Mouse (Mus musculus): Measurements from ENCODE around the gene Stxbp5l.
"Not testable (repeated sequence)": the region's sequence is repeated elsewhere in the genome, so short reads cannot be mapped to it uniquely, and the experiment has no call there.

Gene Stxbp5l

DNA sequence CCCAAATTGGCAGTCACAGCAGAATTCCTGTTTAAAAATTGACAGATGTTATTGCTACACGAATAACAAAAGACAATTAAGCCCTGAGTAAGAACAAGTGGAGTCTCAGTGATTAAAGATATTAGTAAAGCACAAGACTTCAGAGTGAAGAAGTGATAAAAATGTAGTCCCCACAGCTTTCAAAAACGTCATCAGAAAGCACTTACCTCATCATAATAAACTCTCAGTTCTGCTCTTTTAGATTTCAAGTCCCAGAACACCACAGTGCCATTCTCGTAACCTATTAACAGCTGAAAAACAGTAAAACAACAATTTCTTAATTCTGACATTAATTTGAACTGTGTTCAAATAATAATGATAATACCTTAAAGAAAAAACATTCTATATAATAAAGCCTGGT, 123.1 kb downstream of the Stxbp5l start:
- DNase-seq = no peak

DNA sequence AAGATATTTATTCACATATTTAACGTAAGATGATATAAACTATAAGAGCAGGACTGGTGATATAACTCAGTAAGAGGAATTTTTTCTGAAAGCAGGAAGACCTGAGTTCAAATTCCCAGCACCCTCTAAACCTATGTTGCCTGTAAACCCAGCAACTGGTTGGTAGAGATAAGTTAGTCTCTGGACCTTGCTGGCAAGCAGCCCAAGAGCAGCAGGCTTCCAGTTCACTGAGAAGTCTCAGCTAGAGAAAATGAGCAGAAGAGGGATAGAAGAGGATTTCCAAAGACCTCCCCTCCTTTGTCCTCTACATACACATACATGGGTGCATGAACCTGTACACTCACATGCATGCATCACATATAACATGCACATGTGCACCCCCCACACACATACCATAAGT, 165.6 kb downstream of the Stxbp5l start:
- no peak for DNase-seq

DNA sequence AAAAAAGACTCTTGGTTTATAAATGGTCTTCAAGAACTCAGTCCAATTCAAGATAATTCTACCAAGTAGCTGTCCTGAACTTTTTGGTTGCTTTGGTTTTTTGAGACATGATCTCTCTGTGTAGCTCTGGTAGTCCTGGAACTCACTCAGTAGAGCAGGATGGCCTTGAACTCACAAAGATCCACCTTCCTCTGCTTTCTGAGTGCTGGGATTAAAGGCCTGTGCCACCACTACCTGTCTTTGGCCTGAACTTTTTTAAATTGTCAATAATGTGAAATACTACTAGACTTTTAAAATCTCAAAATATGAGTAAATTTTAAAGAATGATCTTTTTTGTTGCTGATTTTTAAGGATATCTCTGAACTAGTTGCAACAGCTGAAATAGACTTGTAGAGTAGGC, 176.0 kb downstream of the Stxbp5l start:
- no peak for DNase-seq

DNA sequence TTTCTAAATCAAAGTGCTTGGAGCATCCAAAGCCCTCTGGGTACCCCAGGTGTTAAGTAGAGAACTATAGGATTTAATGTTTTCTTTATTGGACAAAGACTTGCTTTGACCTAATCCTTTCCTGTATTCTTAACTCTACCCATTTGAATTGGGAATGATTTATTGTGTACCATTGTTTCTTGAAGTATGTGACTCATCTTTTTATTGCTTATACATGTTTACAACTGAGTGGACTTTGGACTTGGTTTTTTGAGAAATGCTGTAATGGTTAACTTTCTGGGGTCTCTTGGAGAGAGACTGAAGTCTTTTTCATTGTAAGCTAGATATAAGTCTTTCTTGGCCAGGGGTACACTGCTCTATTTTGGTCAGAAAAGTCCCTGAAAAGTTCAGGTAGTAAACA, 190.6 kb downstream of the Stxbp5l start:
- no peak for DNase-seq

DNA sequence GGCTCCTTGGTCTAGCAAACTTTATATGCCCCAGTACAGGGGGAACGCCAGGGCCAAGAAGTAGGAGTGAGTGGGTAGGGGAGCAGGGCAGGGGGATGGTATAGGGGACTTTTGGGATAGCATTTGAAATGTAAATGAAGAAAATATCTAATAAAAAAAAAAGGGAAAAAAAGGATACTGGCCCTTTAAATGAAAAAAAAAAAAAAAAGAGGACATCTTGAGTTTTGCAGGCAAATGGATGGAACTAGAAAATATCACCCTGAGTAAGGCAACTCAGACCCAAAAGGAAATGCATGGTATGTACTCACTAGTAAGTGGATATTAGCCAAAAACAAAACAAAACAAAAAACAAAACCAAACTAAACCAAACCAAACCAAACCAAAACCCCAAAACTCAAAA, 259.6 kb downstream of the Stxbp5l start:
- DNase-seq = not testable (repeated sequence)

DNA sequence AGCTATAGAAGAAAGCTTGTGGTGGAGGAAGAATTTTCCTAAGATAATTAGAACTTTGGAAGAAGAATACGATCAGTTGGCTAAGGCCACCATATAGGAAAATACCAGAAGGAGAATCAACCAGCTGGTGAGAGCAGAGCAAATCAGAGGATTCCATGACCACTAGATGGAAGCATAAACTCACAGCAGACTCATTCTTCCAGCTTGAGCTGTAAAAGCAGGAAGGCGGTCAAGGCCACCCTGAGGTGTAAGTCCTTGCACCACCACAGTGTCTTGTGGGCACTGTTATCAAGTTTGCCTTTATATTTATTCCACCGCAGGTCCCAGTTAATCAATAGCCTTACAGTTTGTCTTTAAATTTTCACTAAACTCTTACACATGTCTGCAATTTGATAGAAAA, 275.5 kb downstream of the Stxbp5l start:
- DNase-seq = peak; percentile 83

DNA sequence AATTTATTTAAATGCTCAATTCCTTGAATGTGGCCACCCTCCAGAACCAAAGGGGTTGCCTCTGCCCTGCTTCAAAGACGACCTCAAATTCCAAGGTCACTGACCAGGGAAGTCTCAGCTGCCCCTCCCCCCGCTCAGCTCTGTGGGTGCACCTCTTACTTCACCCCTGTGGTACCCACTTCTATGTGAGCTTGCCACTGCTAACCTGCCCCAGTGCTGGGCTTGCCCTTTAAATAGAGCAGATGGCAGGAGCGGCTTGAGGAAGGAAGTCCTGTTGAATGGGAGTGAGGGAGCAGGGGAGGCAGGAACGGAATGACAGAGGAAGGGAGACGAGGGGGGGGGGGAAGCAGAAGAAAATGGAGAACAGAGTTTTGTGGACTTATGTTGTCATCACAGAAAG, 276.0 kb downstream of the Stxbp5l start:
- DNase-seq = peak; percentile 8

DNA sequence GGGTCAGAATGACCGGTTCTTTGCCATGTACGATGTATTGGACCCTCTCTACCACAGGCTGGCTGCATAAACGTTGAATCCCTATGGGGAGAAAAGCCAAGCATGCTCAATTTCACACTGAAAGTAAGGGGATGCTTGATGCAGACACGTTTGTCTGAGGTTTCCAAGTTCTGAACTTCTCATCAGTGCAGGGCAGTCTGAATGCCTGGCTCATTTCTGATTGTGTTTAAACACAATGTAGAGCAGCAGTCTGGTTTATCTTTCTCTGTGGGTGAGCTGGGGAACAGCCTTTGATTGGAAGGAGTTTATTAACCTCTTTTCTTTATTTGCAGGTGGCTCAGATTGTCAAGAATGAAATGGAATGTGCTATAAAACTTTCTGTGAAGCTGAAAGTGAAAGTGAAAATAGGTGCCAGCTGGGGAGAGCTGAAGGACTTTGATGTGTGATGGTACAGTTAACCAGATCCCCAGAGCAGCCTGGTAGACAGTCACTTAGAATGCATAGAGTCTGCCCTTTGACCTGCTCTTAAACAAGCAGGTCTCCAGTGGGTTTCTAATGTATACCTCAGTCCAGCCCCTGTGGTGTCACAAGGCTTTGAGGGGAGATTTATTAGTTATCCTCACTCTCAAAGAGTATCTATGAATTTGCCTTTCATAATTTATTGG, 290.5 kb downstream of the Stxbp5l start:
- DNase-seq = no peak

DNA sequence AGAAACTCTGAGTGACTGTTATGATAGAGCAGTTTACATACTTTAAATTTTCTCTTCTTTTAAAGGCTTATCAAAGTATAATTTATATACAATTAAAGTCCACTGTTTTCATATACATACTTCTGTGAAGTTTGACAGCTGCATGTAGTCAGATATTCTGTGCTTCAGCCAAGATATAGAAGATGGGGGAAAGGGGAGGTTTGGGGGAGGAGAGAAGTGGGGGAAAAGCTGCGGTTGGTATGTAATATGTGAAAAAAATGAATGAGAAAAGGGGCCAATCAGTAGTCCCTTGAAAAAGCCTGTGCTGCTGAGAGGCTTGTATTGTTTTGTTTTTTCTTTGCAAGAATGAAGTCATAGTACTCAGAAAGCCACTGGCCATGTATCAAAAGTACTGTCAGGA, 295.1 kb downstream of the Stxbp5l start:
- DNase-seq = no peak

DNA sequence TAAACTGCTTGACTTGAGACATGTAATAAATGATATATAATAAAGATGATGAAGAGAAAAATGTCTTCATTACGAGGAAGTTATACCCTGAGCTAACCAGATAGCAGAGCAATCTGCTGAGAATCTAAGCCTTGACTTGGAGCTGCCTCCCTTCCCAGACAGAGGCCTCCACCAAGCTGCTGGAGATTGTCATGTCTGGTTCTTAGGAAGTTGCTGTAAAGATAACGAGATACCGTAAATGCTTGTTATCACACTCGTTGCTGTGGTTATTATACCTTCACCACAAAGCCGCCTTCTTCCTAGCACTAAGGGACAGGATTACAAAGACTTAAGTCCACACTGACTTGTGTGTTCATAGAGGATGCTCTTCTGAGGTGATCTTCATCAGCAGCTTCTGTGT, 312.4 kb downstream of the Stxbp5l start:
- no peak for DNase-seq

Measured in retina, postnatal 1 day (tissue).